Comparison of ENCODE assay signal across 14 mouse cellular contexts in the genomic region with DNA sequence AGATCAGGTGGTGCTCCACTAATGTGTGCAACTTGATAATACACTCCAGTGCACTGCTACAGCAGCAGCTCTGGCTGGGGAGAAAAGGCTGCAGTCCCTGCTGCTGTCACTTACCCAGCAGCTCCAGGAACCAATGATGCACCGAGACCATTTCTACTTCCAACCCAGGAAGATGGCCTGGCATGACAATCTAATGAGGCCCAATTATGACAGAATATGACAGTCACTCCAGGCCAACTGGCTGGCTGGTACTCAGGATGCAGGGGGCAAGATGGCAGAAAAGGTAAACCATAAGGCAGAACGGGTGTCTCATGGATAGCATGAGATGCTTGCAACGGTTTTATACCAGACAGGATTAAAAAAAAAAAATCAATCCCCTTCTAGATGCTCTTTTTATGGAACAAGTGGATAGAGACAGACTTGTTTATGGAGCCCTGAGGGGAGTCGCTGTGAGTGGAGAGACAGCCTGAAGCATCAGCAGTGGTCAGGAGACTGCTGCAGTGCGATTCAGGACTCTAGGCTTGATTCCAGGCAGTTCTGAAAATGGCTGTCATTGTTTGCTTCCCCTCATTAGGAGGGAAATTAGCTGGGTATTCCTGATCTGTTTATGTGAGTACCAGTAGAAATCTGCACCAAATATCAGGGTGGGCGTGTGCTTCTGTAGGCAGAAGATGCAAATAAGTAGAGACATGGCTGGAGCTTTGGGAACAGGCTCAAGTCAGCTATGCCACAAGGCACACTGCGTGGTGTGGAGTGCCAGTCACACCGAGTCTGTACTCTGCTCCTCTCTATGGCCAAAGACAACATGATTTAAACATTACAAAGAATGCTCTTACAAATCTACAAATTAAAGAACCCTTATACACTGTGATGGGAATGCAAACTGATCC. TPM values are rescaled to one million over a fixed set of nuclear protein-coding genes. Genes with fewer than 3 reads are reported as not detected.
DNase-seq lines count a peak whose midpoint lies in the region; ATAC-seq lines count a peak whose summit lies in the region.
"Had no signal": no experiment of that assay in that cellular context is flagged by ENCODE, and none has a peak within 500 bp of the region (broad histone marks: within the 10 kb centered on the region; RNA-seq: fewer than 3 reads in every experiment).

No protein-coding gene starts in this region.

- WGBS in forebrain, embryonic 16.5 days: 47% methylated on average over 8 of the region's 8 CpGs
- 64% methylated on average over 8 of the region's 8 CpGs for WGBS in midbrain, embryonic 15.5 days

- no peak overlapping the region for H3K4me2 ChIP-seq in forebrain, embryonic 16.5 days (ENCODE audit: low read length)
- H3K4me2 ChIP-seq in midbrain, embryonic 15.5 days: no peak overlapping the region
- H3K4me2 ChIP-seq: embryonic facial prominence, embryonic 15.5 days; liver, embryonic 12.5 days had no signal

- peak; percentile 68 for ATAC-seq in forebrain, embryonic 16.5 days
- peak; percentile 43; the same call in 1 of the 2 replicates for ATAC-seq in midbrain, embryonic 15.5 days (replicated peaks)
- ATAC-seq: liver, embryonic 12.5 days; lung, postnatal 0 days had no signal

- 0 out of 2 replicates have a peak overlapping the region, but pooled peaks have one; percentile 10 for H3K27ac ChIP-seq in forebrain, embryonic 16.5 days (ENCODE audit: low read length)
- peak overlapping the region; percentile 43 for H3K27ac ChIP-seq in midbrain, embryonic 15.5 days
- H3K27ac ChIP-seq: embryonic facial prominence, embryonic 15.5 days; liver, embryonic 12.5 days had no signal

- H3K4me3 ChIP-seq in forebrain, embryonic 16.5 days (replicated peaks; ENCODE audit: low read length): no peak overlapping the region
- no peak overlapping the region for H3K4me3 ChIP-seq in midbrain, embryonic 15.5 days
- H3K4me3 ChIP-seq: embryonic facial prominence, embryonic 15.5 days; liver, embryonic 12.5 days had no signal

- H3K36me3 ChIP-seq in forebrain, embryonic 16.5 days (ENCODE audit: control insufficient read depth, insufficient read depth): no peaks in the 10 kb centered on the region
- H3K36me3 ChIP-seq in midbrain, embryonic 15.5 days (replicated peaks): no peaks in the 10 kb centered on the region
- H3K36me3 ChIP-seq: embryonic facial prominence, embryonic 15.5 days had no signal

- H3K4me1 ChIP-seq in forebrain, embryonic 16.5 days (replicated peaks; ENCODE audit: control insufficient read depth, insufficient read depth, low read length): peaks cover 7% of the 10 kb centered on the region
- H3K4me1 ChIP-seq in midbrain, embryonic 15.5 days: 0 out of 2 replicates have a peak, but pooled peaks cover 4% of the 10 kb centered on the region
- H3K4me1 ChIP-seq: embryonic facial prominence, embryonic 15.5 days; liver, embryonic 12.5 days had no signal

- H3K27me3 ChIP-seq in forebrain, embryonic 16.5 days (replicated peaks; ENCODE audit: control insufficient read depth, insufficient read depth, low read length): no peaks in the 10 kb centered on the region
- H3K27me3 ChIP-seq in midbrain, embryonic 15.5 days (replicated peaks): no peaks in the 10 kb centered on the region
- H3K27me3 ChIP-seq: embryonic facial prominence, embryonic 15.5 days; liver, embryonic 12.5 days had no signal

- DNase-seq in cerebellum, postnatal 14 days: peak; percentile 44 to 48
- no peak for DNase-seq in cerebellum, adult 18-20 months
- DNase-seq in layer of hippocampus, adult 18-20 months (ENCODE audit: low spot score in 2 of 2): peak; percentile 11 to 47
- DNase-seq in layer of hippocampus, adult 9-10 months (ENCODE audit: low spot score): no peak
- no peak for DNase-seq in liver
- no peak for DNase-seq in urinary bladder, postnatal 25 days (ENCODE audit: low spot score)
- DNase-seq: adrenal gland, adult 8-10 months; heart, postnatal 4 days; kidney, adult 2 months had no signal

- no peaks in the 10 kb centered on the region for H3K9me3 ChIP-seq in forebrain, embryonic 16.5 days (ENCODE audit: control insufficient read depth, low read length)
- H3K9me3 ChIP-seq in midbrain, embryonic 15.5 days: no peaks in the 10 kb centered on the region
- H3K9me3 ChIP-seq: embryonic facial prominence, embryonic 15.5 days; liver, embryonic 12.5 days had no signal

- no peak overlapping the region for H3K9ac ChIP-seq in forebrain, embryonic 16.5 days (replicated peaks; ENCODE audit: low read depth, low read length)
- no peak overlapping the region for H3K9ac ChIP-seq in midbrain, embryonic 15.5 days
- H3K9ac ChIP-seq: embryonic facial prominence, embryonic 15.5 days; liver, embryonic 12.5 days had no signal

RNA-seq across cellular contexts. Expression of gene Cpped1, which starts 56.3 kb away (rescaled TPM):
- 10 to 100 TPM; 35.5 to 35.6 TPM for total RNA-seq in layer of hippocampus, adult 18-20 months (2021)
- polyA plus RNA-seq in forebrain, embryonic 16.5 days (2015; fragmentation: Nextera tagmentation; extraction: Ambion mirVana): 13.2 and 14.9 TPM in 2 replicates
- 14.0 and 14.2 TPM in 2 replicates for polyA plus RNA-seq in midbrain, embryonic 15.5 days (2015; fragmentation: Nextera tagmentation; extraction: Ambion mirVana)

Comparison
In these comparisons a context has a peak if more than half of its experiments do, and no peak if none do; other contexts are left out.
1. DNase-seq: peak in cerebellum, postnatal 14 days (2 of 2) and layer of hippocampus, adult 18-20 months (2 of 2); none in cerebellum, adult 18-20 months (0 of 2), layer of hippocampus, adult 9-10 months (single experiment), liver (single experiment) and urinary bladder, postnatal 25 days (single experiment).